Mouse (Mus musculus) kidney, adult 2 months (tissue): ENCODE data around the gene Magi1.

ENCODE experiments used
- CTCF ChIP-seq: fragments of 200-500 bp; conservative IDR thresholded peaks from 2 replicates; pipeline ENCODE4 v1.5.1; 2011; ENCODE audit warnings: low read depth, mild to moderate bottlenecking, control low read depth, low read length, moderate library complexity, mixed read lengths; ENCODE audit not compliant: insufficient read depth, insufficient read length
- POLR2A ChIP-seq: fragments of 200-500 bp; IDR thresholded peaks from one replicate; pipeline ENCODE4 v1.6.1; 2011; ENCODE audit warnings: low read depth, low read length, control low read depth

DNA sequence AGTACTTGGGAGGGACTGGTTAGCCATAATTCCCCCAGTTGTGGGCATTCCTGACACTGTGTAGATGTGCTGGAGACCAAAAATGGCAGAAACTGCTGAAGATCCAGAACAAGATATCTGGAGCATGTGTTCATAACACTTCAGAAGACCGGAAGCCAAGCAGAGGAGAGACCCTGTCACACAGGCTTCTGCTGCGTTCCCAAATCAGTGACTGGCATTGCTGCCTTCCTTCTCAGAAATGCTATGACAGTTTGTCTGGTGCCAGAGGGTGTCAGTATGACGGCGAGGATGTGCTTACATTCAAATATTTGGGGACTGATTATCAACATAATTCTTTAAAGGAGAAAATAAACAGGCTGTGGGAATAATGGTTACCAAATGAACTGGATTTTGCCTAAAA is 373.7 kb downstream of the Magi1 start:
- TF ChIP-seq POLR2A (no peak), CTCF (no peak)
